Mouse (Mus musculus) activated CD4-positive, CD25-positive, alpha-beta regulatory T cell, adult 9 weeks (primary cell): ENCODE data around the gene 1600014C10Rik. TPM values are rescaled to one million over a fixed set of nuclear protein-coding genes. Genes with fewer than 3 reads are reported as not detected.

ENCODE experiments used
- polyA plus RNA-seq: library from polyadenylated mRNA; unstranded; fragments of 100-300 nt; shearing (Covaris generic); gene quantifications from one replicate; pipeline ENCODE4 v1.2.1, GENCODE M21; 2017

1600014C10Rik gene
- polyA plus RNA-seq: 146 TPM

DNA sequence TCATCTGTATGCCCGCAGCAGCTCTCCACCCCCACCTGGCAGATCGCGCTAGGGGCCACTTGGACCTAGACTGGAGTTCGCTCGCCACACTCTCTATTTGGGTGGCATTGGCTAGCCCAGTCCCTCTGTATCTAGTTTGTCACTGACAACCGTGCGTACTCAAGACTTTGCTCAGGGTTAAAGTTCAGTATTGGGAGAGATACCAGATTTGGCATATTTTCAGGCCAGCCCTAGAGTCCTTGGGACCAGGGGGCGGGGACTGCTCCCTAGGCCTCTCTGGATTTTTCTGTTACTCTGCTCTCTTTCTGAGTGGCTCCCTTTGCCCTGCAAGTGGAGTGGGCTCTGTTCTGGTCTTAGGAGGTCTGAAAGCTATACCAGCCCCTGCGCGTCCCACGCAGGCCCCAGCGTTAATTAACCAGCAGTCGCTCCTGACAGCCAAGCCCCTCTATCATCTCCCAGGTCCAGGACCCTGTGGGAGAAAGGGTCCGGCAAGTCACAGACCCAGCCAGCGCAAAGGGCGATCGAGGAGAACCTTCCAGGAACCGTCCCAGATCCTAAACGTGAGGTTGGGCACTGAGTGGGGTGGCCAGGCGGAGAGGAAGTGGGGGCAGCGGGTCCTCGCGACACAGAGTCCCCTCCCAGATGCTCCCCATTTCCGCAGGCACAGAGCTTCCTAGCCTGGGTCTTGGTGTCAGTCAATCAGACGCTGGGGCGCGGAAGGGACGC lies at the start of gene 1600014C10Rik:
1600014C10Rik (plus strand) TSS at position 256 of the 726 bp plus-strand sequence.

DNA sequence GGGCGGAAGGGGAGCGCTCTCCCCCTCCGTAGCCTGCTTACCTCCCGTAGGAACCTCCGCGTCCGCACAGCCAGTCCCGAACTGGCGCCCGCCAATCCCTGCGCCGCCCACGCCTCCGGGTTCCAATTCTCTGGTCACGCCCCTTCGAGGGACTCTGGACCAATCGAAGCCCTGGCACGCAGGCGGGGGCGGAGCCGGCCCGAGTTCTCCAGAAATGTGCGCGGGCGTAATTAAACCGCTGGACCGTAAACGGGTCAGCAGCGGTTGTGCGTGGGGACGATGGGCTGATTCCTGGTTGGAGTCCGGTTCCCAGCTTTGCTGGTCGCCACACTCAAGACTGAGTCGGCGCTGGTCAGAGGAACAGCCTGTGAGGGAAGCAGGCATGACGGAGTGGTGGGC lies 44.9 kb downstream of the 1600014C10Rik start, which contains the start of gene Plekhf1:
Plekhf1 (minus strand) TSS at position 117 of the 399 bp plus-strand sequence.

Other genes with a start within 250 kb of the 1600014C10Rik start
- gene Uri1, start 159.7 kb upstream of the 1600014C10Rik start, polyA plus RNA-seq: 10.5 TPM
- 2.6 TPM for gene Ccne1, start 75.7 kb upstream of the 1600014C10Rik start, polyA plus RNA-seq
- gene Plekhf1, start 44.8 kb downstream of the 1600014C10Rik start, polyA plus RNA-seq: 0.70 TPM
- gene Pop4, start 88.2 kb downstream of the 1600014C10Rik start, polyA plus RNA-seq: 34.6 TPM